Mouse (Mus musculus) testis, postnatal 14 days (tissue): Measurements from ENCODE around the gene Hipk4.
A peak's percentile ranks its signal among the peaks of the same experiment; 100 is the strongest.

Experiments
- DNase-seq: peaks from one replicate; pipeline ENCODE4 v3.0.0; 2021; ENCODE audit warnings: low spot score

Gene Hipk4

GRCm38 (mm10) chr7:27522967-27523366 lies at the start of gene Hipk4:
Gene Hipk4, plus strand, starts transcription at chr7:27523267.
- no peak for DNase-seq

- DNase-seq, result no peak
Observed at GRCm38 (mm10) chr7:27473835-27474489, 49.1 kb upstream of the Hipk4 start.

GRCm38 (mm10) chr7:27474490-27474954 lies 48.5 kb upstream of the Hipk4 start:
- DNase-seq, result peak; percentile 97

- no peak for DNase-seq
Observed at GRCm38 (mm10) chr7:27475596-27475995, 47.5 kb upstream of the Hipk4 start.

GRCm38 (mm10) chr7:27476098-27476635 lies 46.9 kb upstream of the Hipk4 start:
- DNase-seq, result no peak

- no peak for DNase-seq
Observed at GRCm38 (mm10) chr7:27478561-27478960, 44.5 kb upstream of the Hipk4 start.

- DNase-seq, result no peak
Observed at GRCm38 (mm10) chr7:27479750-27480149, 43.3 kb upstream of the Hipk4 start.

- DNase-seq, result no peak
Observed at GRCm38 (mm10) chr7:27480506-27480905, 42.6 kb upstream of the Hipk4 start.

GRCm38 (mm10) chr7:27480927-27481626 lies 42.0 kb upstream of the Hipk4 start:
- DNase-seq, result no peak

- peak; percentile 88 for DNase-seq
Observed at GRCm38 (mm10) chr7:27481627-27481969, 41.5 kb upstream of the Hipk4 start.

- DNase-seq, result no peak
Observed at GRCm38 (mm10) chr7:27483860-27484259, 39.2 kb upstream of the Hipk4 start.

GRCm38 (mm10) chr7:27486102-27486769 lies 36.8 kb upstream of the Hipk4 start:
- peak; percentile 40 for DNase-seq

GRCm38 (mm10) chr7:27486770-27487697 lies 36.0 kb upstream of the Hipk4 start, which contains the start of gene Sertad1:
Gene Sertad1, plus strand, starts transcription at chr7:27486910.
- peak; percentile 100 for DNase-seq

GRCm38 (mm10) chr7:27487740-27488268 lies 35.3 kb upstream of the Hipk4 start:
- DNase-seq, result peak; percentile 69

- no peak for DNase-seq
Observed at GRCm38 (mm10) chr7:27489270-27489869, 33.7 kb upstream of the Hipk4 start.

GRCm38 (mm10) chr7:27490227-27490542 lies 32.9 kb upstream of the Hipk4 start:
- DNase-seq, result no peak

- DNase-seq, result peak; percentile 87
Observed at GRCm38 (mm10) chr7:27490543-27491329, 32.3 kb upstream of the Hipk4 start.

- DNase-seq, result no peak
Observed at GRCm38 (mm10) chr7:27491856-27492255, 31.2 kb upstream of the Hipk4 start.

GRCm38 (mm10) chr7:27493022-27493421 lies 30.0 kb upstream of the Hipk4 start:
- DNase-seq, result no peak

- DNase-seq, result no peak
Observed at GRCm38 (mm10) chr7:27493450-27493849, 29.6 kb upstream of the Hipk4 start.
